Mouse (Mus musculus): Measurements from ENCODE around the gene Wars2. TPM values are rescaled to one million over a fixed set of nuclear protein-coding genes. Genes with fewer than 3 reads are reported as not detected.

Wars2 gene
- total RNA-seq, 1 experiment from 2014 or later, result 11.8 TPM

DNA sequence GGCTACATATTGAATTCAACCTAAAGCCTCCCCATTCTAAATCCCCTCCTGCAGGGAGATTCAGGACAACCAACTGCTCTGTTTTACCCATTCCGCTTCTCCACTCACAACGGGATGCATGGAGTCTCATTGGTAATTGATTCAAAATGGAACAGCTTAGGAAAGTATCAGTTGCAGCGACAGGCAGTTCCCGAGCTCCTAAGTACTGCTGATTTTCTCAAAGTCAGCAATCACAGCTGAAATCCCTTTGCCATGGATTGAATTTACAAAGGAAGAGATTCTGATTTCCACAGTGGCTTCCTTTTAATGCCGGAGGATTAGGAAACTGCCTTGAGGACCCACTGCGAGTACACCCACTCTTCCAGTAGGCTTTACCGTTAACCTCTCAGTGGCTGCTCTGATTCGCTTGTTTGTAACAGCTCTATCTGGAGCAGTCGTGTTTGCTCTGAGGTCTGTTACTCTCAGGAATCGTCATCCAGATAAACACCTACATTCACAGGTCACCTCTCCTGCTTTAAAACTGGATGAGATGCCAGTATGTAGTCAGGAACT, 126.0 kb downstream of the Wars2 start:
- no peak for DNase-seq

DNA sequence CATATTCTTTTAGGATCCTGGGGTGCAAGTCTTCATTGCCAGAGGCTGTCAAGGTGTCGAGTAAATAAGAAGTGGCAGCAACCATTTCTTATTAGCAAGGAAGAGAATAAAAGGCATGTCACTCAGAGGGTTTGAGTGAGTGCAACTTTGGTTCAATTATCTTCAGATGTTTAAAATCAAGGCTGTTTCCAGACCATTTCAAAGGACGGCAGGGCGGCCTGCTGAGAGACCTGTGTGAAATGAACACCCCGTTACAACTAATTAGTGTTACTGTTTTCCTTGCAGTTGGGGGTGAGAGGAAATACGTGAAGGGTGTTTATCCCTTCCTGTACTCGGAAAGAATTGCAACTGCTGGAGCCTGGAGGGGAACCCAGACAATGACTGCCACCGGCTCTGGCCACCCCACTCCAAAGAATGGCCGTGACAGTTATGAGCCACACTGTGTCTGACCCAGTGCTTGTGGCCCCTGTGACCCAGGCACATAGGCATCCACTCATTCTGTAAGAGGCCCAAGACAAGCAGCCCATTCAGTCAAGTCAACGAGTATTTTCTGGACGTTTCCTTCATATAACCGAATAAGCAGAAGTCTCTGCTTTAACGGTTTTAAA, 137.2 kb downstream of the Wars2 start:
- no peak for DNase-seq

DNA sequence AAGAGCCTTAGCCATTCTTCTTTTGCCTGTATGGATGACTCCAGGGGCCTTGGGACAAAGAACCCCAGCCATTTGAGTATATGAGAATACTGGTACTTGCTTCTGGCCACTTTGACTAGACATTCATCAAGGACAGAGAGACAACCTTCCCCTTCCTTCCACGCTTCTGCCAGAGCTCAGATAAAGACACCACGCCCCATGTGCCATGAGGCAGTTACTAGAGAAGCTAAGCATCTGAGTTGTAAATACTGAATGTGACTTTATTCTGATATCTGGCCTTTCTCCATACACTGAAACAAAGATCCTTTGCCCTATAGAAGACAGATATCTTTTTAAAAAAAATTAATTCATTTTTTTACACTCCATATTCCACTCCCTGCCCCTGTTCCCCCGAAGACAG, 138.8 kb downstream of the Wars2 start:
- DNase-seq, result no peak

DNA sequence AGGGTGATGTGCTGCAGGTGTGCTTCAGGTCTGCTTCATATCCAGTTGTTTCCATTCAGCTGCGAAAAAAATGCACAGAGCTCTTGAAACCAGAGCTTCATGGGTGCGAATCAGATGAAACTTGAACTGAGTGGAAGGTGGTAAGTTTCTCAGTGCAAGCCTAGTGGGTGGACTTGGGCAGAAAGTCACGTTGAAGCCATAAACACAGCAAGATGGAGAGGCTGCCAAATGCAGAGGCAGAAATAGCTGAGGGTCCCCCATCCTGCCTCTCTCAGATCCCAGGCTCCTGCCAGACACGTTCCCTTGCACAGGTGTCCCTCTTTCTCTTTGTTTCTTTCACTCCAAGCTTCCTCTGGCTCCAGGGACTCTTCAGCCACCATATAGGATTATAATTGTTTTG, 140.6 kb downstream of the Wars2 start:
- no peak for DNase-seq

DNA sequence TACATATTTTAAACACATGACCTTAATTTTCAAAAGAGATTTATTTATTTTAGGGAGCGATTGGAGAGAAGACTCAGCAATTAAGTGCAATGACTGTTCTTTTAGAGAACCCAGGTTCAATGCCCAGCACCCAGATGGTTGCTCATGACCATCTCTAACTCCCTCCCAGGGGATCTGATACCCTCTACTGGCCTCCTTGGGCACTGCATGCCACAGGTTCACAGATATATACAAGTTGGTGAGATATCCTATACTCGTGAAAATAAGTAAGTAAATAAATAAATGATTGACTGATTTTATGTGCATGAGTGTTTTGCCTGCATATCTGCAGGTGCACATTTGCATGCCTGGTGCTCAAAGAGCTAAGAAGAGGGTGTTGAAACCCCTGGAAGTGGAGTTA, 147.4 kb downstream of the Wars2 start:
- DNase-seq, result peak; percentile 7

Small RNA genes within 50 kb of the gene (microRNA-seq; reads per million reads assigned to microRNA genes)
- 0 reads per million in 2 experiments for gene Mir6481

Other genes with a start within 250 kb of the Wars2 start
- gene Hao2, start 247.8 kb upstream of the Wars2 start, total RNA-seq (2021), result 200 and 208 TPM in 2 replicates
- 0.19 and 0.44 TPM in 2 replicates for gene Tbx15, start 99.3 kb downstream of the Wars2 start, total RNA-seq (2021)